Mouse (Mus musculus) kidney, adult 2 months (tissue): ENCODE data around the gene Sh3bgrl. TPM values are rescaled to one million over a fixed set of nuclear protein-coding genes. Genes with fewer than 3 reads are reported as not detected.

Experiments
- DNase-seq: peaks from one replicate; pipeline ENCODE4 v3.0.0; 2021
- H3K27ac ChIP-seq: fragments of 200-500 bp; 2 replicates; pipeline ENCODE4 v1.5.1; 2012; ENCODE audit warnings: low read depth, low read length, control low read depth, inconsistent platforms; ENCODE audit not compliant: insufficient read depth
- H3K27me3 ChIP-seq: fragments of 200-500 bp; replicated peaks from 2 replicates; pipeline ENCODE4 v1.6.1; 2012; ENCODE audit warnings: mild to moderate bottlenecking, moderate library complexity, low read length, inconsistent platforms; ENCODE audit not compliant: control insufficient read depth, insufficient read depth
- H3K36me3 ChIP-seq: fragments of 200-500 bp; 2 replicates; pipeline ENCODE4 v1.6.1; 2012; ENCODE audit warnings: mild to moderate bottlenecking, moderate library complexity, low read length, inconsistent platforms; ENCODE audit not compliant: control insufficient read depth, insufficient read depth
- H3K4me1 ChIP-seq: fragments of 200-500 bp; 2 replicates; pipeline ENCODE4 v1.6.1; 2011; ENCODE audit warnings: low read length; ENCODE audit not compliant: control insufficient read depth, insufficient read depth
- H3K4me3 ChIP-seq: fragments of 200-500 bp; 2 replicates; pipeline ENCODE4 v1.5.1; 2011; ENCODE audit warnings: mild to moderate bottlenecking, low read depth, low read length, control low read depth; ENCODE audit not compliant: insufficient read depth
- CTCF ChIP-seq: fragments of 200-500 bp; conservative IDR thresholded peaks from 2 replicates; pipeline ENCODE4 v1.5.1; 2011; ENCODE audit warnings: low read depth, mild to moderate bottlenecking, control low read depth, low read length, moderate library complexity, mixed read lengths; ENCODE audit not compliant: insufficient read depth, insufficient read length
- POLR2A ChIP-seq: fragments of 200-500 bp; IDR thresholded peaks from one replicate; pipeline ENCODE4 v1.6.1; 2011; ENCODE audit warnings: low read depth, low read length, control low read depth
- WGBS: fragments of 180-500 bp; shearing (Covaris S2); methylation state at CpG from one replicate; pipeline ENCODE4 v1.1.7; 2018; 5-methylcytosine and 5-hydroxymethylcytosine counted together
- polyA plus RNA-seq: library from polyadenylated mRNA; depleted of rRNA; stranded (reverse); fragments of >200 nt; gene quantifications from 2 replicates; pipeline ENCODE4 v1.2.3, GENCODE M21; 2012

Sh3bgrl gene
- polyA plus RNA-seq, 1 experiment, result 13.9 TPM

DNA sequence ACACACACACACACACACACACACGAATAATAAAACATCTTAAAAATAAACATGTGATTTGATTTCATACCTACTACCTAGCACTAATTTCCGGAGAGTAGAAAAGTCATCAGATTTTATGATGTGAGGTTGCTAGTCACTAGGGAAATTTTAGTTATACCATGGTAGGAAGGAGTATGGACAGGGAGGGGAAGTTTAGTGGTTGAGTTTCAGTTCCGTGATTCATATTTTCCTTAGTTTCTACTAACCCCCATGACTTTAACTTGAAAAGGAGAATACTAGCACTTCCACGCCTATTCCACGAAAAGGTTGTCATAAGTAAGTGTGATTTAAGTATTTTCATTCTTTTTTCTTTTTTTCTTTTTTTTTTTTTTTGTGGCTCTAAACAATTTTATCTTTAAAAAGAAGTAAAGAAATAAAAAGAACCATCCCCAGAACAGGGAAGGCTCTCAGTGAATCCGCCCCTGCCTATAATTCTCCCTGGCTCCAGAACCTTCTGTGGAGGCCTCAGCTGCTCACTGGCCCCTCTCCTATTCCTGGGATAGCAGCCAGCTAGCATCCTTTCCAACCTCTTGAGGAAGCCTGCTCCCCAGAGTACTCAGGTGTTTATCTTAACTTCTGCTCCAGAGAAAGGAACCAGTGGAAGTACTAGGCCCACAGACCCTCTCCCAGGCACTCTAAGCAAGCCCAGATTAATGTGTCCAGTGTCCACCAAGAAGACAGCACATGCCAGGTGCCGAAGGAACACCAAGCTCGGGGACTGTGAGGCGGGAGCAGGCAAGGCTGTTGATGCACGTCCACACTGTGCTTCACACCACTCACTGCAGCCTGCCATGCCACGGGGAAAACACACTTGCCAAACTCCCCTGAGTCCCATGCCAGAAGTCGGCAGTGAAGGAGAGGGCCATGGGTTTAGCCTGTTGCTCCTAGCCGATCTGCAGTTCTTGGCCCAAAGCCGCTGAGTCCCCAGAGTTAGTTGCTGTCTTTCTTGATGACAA lies 25.0 kb downstream of the Sh3bgrl start:
- TF ChIP-seq POLR2A (no peak), CTCF (no peak)
- Histone ChIP-seq H3K36me3 (no peaks in the 10 kb centered on the region), H3K27ac (no peak overlapping the region), H3K4me3 (no peak overlapping the region), H3K4me1 (no peaks in the 10 kb centered on the region), H3K27me3 (no peaks in the 10 kb centered on the region)
- WGBS, result 75% methylated on average over 14 of the region's 14 CpGs
- DNase-seq, result no peak

- H3K4me1 ChIP-seq, result no peaks in the 10 kb centered on the region
- no peaks in the 10 kb centered on the region for H3K36me3 ChIP-seq
- H3K27me3 ChIP-seq, result no peaks in the 10 kb centered on the region
- TF ChIP-seq CTCF, result no peak
- TF ChIP-seq POLR2A, result no peak
- WGBS, result 42% methylated on average over 9 of the region's 9 CpGs
- no peak overlapping the region for H3K4me3 ChIP-seq
- H3K27ac ChIP-seq, result no peak overlapping the region
- no peak for DNase-seq
These were observed 26.0 kb downstream of the Sh3bgrl start for GRCm38 (mm10) chrX:109121161-109121560.

GRCm38 (mm10) chrX:109122670-109123069 lies 27.5 kb downstream of the Sh3bgrl start:
- 29% methylated on average over 1 of the region's 1 CpGs for WGBS
- H3K4me3 ChIP-seq, result no peak overlapping the region
- no peak for DNase-seq
- H3K27ac ChIP-seq, result no peak overlapping the region
- no peaks in the 10 kb centered on the region for H3K36me3 ChIP-seq
- TF ChIP-seq CTCF (no peak), POLR2A (no peak)
- H3K4me1 ChIP-seq, result no peaks in the 10 kb centered on the region
- no peaks in the 10 kb centered on the region for H3K27me3 ChIP-seq

DNA sequence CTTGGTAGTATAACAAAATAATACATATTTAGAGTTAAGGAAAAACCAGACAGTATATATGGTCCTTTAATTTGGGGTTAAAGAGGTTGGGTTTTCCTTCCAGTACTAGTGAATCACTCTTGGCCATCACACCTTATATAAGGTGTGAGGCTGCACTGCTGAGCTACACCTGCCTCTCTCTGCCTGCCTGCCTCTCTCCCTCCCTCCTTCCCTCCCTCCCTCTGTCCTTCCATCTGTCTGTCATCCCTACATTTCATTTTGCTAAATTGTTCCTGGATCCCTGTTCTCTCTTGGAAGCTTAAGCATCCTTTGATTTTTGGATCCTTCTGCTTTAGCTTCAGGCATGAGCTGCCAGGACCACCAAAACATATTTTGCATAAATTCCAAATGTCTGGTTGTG lies 28.6 kb downstream of the Sh3bgrl start:
- DNase-seq, result no peak
- H3K4me1 ChIP-seq, result no peaks in the 10 kb centered on the region
- H3K36me3 ChIP-seq, result no peaks in the 10 kb centered on the region
- H3K27me3 ChIP-seq, result no peaks in the 10 kb centered on the region
- H3K4me3 ChIP-seq, result no peak overlapping the region
- no peak overlapping the region for H3K27ac ChIP-seq
- TF ChIP-seq POLR2A (no peak), CTCF (no peak)

- 95% methylated on average over 1 of the region's 1 CpGs for WGBS
- H3K27me3 ChIP-seq, result no peaks in the 10 kb centered on the region
- no peak overlapping the region for H3K27ac ChIP-seq
- H3K4me3 ChIP-seq, result no peak overlapping the region
- no peak for DNase-seq
- H3K4me1 ChIP-seq, result no peaks in the 10 kb centered on the region
- TF ChIP-seq CTCF (no peak), POLR2A (no peak)
- H3K36me3 ChIP-seq, result no peaks in the 10 kb centered on the region
These were observed 31.7 kb downstream of the Sh3bgrl start for GRCm38 (mm10) chrX:109126847-109127246.

DNA sequence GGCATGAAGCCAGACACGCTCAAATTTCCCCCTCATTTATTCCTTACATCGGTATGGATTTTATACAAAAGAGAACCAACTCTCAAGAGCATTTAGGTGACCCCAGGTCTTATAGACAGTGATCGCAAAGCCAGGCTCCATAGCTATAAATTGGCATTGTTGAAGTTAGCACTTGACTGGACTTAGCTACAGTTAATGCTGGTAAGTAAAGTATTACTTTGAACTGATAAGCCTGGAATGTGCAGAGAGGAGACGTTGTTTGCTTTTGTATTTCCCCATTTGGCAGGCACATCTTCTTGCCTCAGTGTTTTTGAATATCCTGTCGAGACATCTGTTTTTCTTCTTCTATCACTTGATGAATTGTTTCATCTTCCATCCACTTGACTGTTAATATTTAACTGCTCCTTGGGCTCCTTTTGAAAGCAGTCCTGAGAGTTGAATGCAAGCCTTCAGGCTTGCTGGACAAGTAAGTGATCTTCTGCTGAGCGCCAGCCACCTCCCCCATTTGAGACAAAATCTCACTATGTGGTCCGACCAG lies 32.5 kb downstream of the Sh3bgrl start:
- H3K27ac ChIP-seq, result no peak overlapping the region
- 24% methylated on average over 7 of the region's 7 CpGs for WGBS

GRCm38 (mm10) chrX:109130066-109130465 lies 34.9 kb downstream of the Sh3bgrl start:
- H3K27me3 ChIP-seq, result no peaks in the 10 kb centered on the region
- DNase-seq, result no peak
- WGBS, result 83% methylated on average over 1 of the region's 1 CpGs
- no peaks in the 10 kb centered on the region for H3K4me1 ChIP-seq
- no peak overlapping the region for H3K4me3 ChIP-seq
- H3K36me3 ChIP-seq, result no peaks in the 10 kb centered on the region
- no peak overlapping the region for H3K27ac ChIP-seq
- TF ChIP-seq POLR2A (no peak), CTCF (no peak)

More for the DNA sequence above, 32.5 kb downstream of the Sh3bgrl start:
- DNase-seq, result peak; percentile 29
- TF ChIP-seq CTCF (no peak), POLR2A (no peak)
- H3K36me3 ChIP-seq, result no peaks in the 10 kb centered on the region
- no peak overlapping the region for H3K4me3 ChIP-seq
- no peaks in the 10 kb centered on the region for H3K4me1 ChIP-seq
- no peaks in the 10 kb centered on the region for H3K27me3 ChIP-seq
